Mouse (Mus musculus) heart, adult 2 months (tissue): ENCODE measurements around the gene Hprt.

Experiments
- CTCF ChIP-seq: fragments of 200-600 bp; IDR thresholded peaks from 2 replicates; pipeline ENCODE4 v1.8.1; 2022; ENCODE audit warnings: antibody characterized with exemption, mild to moderate bottlenecking, moderate library complexity
- EP300 ChIP-seq: fragments of 200-500 bp; IDR thresholded peaks from 2 replicates; pipeline ENCODE4 v1.6.1; 2011; ENCODE audit warnings: low read depth, low read length, control low read depth; ENCODE audit not compliant: insufficient read depth
- POLR2A ChIP-seq: fragments of 200-500 bp; IDR thresholded peaks from 2 replicates; pipeline ENCODE4 v1.6.1; 2011; ENCODE audit warnings: mild to moderate bottlenecking, low read depth, low read length, control low read depth; ENCODE audit not compliant: insufficient read depth

GRCm38 (mm10) chrX:53025471-53026223, 37.7 kb downstream of the Hprt start:
- peak; percentile 46 for TF ChIP-seq CTCF
- no peak for TF ChIP-seq POLR2A
- no peak for TF ChIP-seq EP300
